Mouse (Mus musculus) liver, adult 2 months (tissue): ENCODE results near the gene Vps13c.

Source experiments
- CTCF ChIP-seq: fragments of 200-500 bp; IDR thresholded peaks from 2 replicates; pipeline ENCODE4 v1.5.1; 2011; ENCODE audit warnings: low read depth, low read length, control low read depth
- POLR2A ChIP-seq: fragments of 200-500 bp; IDR thresholded peaks from 2 replicates; pipeline ENCODE4 v1.6.1; 2011; ENCODE audit warnings: low read length, control low read depth; ENCODE audit not compliant: insufficient read depth; ENCODE audit errors: extremely low read depth

DNA sequence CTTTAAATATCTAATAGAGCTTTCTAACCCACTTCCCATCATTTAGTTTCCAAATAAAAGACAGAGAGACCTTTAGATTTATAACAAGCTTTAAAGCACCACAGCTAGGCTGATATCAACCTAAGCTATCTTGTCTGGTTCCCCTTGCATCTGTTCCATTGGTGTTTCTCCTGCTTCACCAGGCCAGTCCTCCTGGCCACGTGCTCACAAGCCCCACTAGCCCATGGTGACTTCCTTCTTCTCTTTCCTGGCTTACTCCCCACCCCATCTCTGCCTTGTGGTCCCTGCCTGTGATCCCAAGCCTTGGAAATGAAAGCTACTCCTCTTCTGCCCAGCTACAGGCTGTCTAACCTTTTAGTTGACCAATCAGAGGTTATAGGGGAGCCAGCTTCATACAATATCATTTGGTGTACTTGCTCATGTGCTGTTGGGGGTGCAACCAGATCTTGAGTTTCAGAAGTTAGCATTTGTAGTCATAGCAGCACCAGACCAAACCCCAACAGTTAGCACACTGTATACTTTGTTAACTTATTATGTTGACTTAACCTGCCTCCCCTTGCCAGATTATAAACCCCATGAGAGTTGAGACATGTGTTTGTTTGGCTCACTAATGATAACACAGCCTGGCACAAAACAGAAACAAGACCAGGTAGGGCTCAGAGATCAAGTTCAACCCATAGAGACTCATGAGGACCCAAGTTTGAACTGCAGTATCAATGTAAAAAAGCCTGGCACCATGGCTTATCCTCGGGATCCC, 23.8 kb upstream of the Vps13c start:
- TF ChIP-seq CTCF (no peak), POLR2A (no peak)
